Mouse (Mus musculus): Measurements from ENCODE around the gene Bud31. TPM values are rescaled to one million over a fixed set of nuclear protein-coding genes. Genes with fewer than 3 reads are reported as not detected.

Bud31 gene
- polyA plus RNA-seq, 1 experiment: 135 TPM

DNA sequence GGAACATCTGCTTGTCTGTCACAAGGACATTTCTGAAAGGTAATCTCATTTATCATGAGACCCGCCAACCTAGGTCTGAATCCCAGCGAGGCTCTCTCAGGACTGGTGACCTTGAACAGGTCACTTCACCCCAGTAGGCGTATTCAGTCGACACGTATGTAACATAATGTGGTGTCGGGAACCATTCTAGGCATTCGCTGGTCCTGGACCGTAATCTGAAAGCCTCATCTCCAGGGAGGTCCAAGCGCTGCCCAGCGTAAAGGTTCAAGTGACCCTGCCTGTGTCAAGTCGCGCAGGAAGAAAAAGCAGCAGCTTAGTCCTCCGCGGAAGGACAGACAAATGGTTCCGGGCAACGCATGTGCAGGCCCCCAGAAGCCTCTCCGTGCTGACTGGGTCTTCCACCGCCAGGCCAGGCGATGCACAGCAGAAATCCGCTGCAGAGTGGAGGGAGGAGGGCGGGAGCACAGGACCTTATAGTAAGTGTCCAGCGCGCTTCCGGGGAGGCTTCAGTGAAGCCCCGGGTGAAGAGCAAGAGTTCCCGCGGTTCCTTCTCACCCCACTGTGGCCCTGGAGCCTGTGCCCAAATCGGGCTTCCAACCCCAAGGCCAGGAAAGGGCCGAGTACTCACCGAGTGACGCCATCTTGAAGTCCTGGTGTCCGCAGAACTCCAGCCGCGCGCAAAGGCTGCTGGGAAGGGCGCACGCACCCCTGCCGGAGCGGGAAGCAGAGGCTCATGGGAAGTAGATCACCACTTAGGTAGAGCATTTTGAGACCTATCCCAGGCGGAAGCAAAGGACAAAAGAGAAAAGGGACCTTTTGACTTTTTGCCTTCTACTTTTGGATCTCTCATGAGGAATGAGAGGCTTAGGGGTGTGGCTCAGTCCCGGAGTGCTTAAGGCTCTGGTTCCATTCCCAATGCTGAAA lies 51.0 kb downstream of the Bud31 start:
- TF ChIP-seq CTCF (IDR thresholded peaks at IDR 0.05; ENCODE audit: low read depth, low read length): no peak
- TF ChIP-seq POLR2A (IDR thresholded peaks at IDR 0.05; ENCODE audit: borderline replicate concordance, low read depth, low read length): 0 out of 2 replicates have a peak, but pooled peaks have one; percentile 37
- Histone ChIP-seq H3K27ac (ENCODE audit: insufficient read depth, low read depth, low read length) (peak overlapping the region; percentile 70), H3K4me1 (ENCODE audit: control insufficient read depth, insufficient read depth, low read length) (peaks cover 16% of the 10 kb centered on the region), H3K4me3 (ENCODE audit: insufficient read depth, low read length) (peak overlapping the region; percentile 88)

DNA sequence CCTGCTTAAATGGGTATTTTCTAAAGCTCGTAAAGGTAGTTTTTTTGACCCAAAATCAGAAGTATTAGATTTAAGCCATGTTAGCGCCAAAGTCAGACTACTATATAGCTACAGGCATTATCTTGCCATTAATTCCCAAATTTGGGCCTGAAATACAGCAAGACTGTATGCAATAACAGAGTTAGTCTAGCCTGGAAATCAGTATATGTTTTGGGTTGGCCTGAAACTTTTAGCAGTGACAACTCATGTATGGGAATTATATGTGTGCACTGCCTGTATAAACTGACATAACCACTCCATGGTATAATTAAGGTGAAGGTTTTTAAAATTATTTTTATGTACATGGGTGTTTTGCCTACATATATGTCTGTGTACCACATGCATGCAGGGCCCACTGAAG lies 51.8 kb downstream of the Bud31 start, which contains the start of gene Atp5j2:
Gene Atp5j2, minus strand, starts transcription at position 101 of the 400 bp plus-strand sequence.
- H3K4me1 ChIP-seq (ENCODE audit: control insufficient read depth, insufficient read depth, low read length): peaks cover 16% of the 10 kb centered on the region
- H3K4me3 ChIP-seq (ENCODE audit: insufficient read depth, low read length): peak within 1 kb of the TSS; percentile 88
- peak within 1 kb of the TSS; percentile 70 for H3K27ac ChIP-seq (ENCODE audit: insufficient read depth, low read depth, low read length)
- no peak for TF ChIP-seq POLR2A (IDR thresholded peaks at IDR 0.05; ENCODE audit: borderline replicate concordance, low read depth, low read length)
- TF ChIP-seq CTCF (IDR thresholded peaks at IDR 0.05; ENCODE audit: low read depth, low read length): no peak

Other genes starting within 250 kb of the Bud31 start
- 9.4 and 11.5 TPM in 2 replicates for gene Smurf1, start 174.5 kb upstream of the Bud31 start, polyA plus RNA-seq (2012; ENCODE audit: insufficient read depth, insufficient read length, missing spikeins)
- not detected in 2 replicates for gene Gm4871, start 107.6 kb upstream of the Bud31 start, polyA plus RNA-seq (2012; ENCODE audit: insufficient read depth, insufficient read length, missing spikeins)
- gene 1700018F24Rik, start 97.4 kb upstream of the Bud31 start, polyA plus RNA-seq (2012; ENCODE audit: insufficient read depth, insufficient read length, missing spikeins): not detected in 2 replicates
- 78.6 and 92.3 TPM in 2 replicates for gene Arpc1a, start 56.5 kb upstream of the Bud31 start, polyA plus RNA-seq (2012; ENCODE audit: insufficient read depth, insufficient read length, missing spikeins)
- gene Kpna7, start 56.3 kb upstream of the Bud31 start, polyA plus RNA-seq (2012; ENCODE audit: insufficient read depth, insufficient read length, missing spikeins): not detected in 2 replicates
- gene Arpc1b, start 26.1 kb upstream of the Bud31 start, polyA plus RNA-seq (2012; ENCODE audit: insufficient read depth, insufficient read length, missing spikeins): 829 and 891 TPM in 2 replicates
- 72.8 and 76.5 TPM in 2 replicates for gene Pdap1, start 124 bp upstream of the Bud31 start, polyA plus RNA-seq (2012; ENCODE audit: insufficient read depth, insufficient read length, missing spikeins)
- 10.0 and 11.4 TPM in 2 replicates for gene Ptcd1, start 26.7 kb downstream of the Bud31 start, polyA plus RNA-seq (2012; ENCODE audit: insufficient read depth, insufficient read length, missing spikeins)
- 24.9 and 25.7 TPM in 2 replicates for gene Cpsf4, start 26.9 kb downstream of the Bud31 start, polyA plus RNA-seq (2012; ENCODE audit: insufficient read depth, insufficient read length, missing spikeins)
- 271 and 314 TPM in 2 replicates for gene Atp5j2, start 51.7 kb downstream of the Bud31 start, polyA plus RNA-seq (2012; ENCODE audit: insufficient read depth, insufficient read length, missing spikeins)
- 8.0 and 8.4 TPM in 2 replicates for gene Zkscan14, start 61.5 kb downstream of the Bud31 start, polyA plus RNA-seq (2012; ENCODE audit: insufficient read depth, insufficient read length, missing spikeins)
- 7.8 and 9.5 TPM in 2 replicates for gene Zkscan5, start 64.2 kb downstream of the Bud31 start, polyA plus RNA-seq (2012; ENCODE audit: insufficient read depth, insufficient read length, missing spikeins)
- gene Zfp655, start 91.4 kb downstream of the Bud31 start, polyA plus RNA-seq (2012; ENCODE audit: insufficient read depth, insufficient read length, missing spikeins): 26.7 and 27.5 TPM in 2 replicates
- gene Zscan25, start 140.1 kb downstream of the Bud31 start, polyA plus RNA-seq (2012; ENCODE audit: insufficient read depth, insufficient read length, missing spikeins): 6.9 and 7.7 TPM in 2 replicates
- gene Cyp3a57, start 204.9 kb downstream of the Bud31 start, polyA plus RNA-seq (2012; ENCODE audit: insufficient read depth, insufficient read length, missing spikeins): not detected in 2 replicates

All from bone marrow macrophage, adult 2 months (primary cell).